Mouse (Mus musculus): ENCODE results near the gene Ugt8a.

- TF ChIP-seq POLR2A (IDR thresholded peaks at IDR 0.05; ENCODE audit: insufficient read depth, low read depth, low read length) (no peak), CTCF (IDR thresholded peaks at IDR 0.05; ENCODE audit: insufficient read depth, low read depth, low read length) (no peak)
Observed at GRCm38 (mm10) chr3:125884423-125884822, 54.0 kb downstream of the Ugt8a start.
